Mouse (Mus musculus) c-Kit-positive CD71-positive TER-119-positive erythroid progenitor cells, embryonic 14.5 days (primary cell): ENCODE data around the gene Nol10.

Source experiments
- DNase-seq: peaks from one replicate; pipeline ENCODE4 v3.0.0-alpha.2; 2013; ENCODE audit warnings: low spot score

Nol10 gene

DNA sequence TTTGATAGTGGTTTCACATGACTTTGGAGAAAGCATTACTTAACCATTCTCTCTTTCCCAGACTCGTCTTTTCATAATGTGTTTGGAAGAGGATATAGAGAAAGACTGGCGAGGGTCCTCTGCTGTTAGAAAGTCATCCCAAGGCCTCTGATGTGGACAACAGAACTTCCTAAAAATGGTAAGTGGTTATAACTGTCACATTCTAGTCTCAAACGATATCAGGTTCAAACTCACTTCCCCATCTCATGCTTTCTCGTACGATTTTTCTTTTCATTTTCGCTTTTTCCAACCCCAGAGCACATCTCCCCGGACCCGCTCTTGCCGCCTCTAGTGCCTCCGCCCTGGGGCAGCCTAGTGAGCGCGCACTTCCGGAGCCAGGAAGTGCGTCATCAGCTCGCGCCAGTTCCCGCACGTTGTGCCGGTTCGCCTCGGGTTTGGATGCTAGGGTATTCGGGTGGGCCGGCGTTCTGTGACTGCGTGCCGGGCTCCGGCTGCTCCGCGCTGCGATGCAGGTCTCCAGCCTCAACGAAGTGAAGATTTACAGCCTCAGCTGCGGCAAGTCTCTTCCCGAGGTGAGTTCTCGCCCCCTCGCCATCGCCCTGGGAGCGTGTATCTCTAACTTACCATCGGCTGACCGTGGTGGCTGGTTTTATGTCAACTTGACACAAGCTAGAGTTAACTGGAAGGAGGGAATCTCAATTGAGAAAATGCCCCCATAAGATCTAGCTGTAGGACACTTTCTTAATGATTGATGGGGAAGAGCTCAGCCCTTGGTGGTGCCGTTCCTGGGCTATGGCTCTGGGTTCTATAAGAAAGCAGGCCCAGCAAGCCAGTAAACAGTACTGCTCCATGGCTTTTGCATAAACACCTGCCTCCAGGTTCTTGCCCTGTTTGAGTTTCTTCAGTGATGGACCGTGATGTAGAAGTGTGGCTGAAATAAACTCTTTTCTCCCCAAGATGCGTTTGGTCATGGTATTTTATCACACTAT, at the start of gene Nol10:
Nol10 (plus strand) TSS at position 411 of the 989 bp plus-strand sequence.
- peak; percentile 87 for DNase-seq

DNA sequence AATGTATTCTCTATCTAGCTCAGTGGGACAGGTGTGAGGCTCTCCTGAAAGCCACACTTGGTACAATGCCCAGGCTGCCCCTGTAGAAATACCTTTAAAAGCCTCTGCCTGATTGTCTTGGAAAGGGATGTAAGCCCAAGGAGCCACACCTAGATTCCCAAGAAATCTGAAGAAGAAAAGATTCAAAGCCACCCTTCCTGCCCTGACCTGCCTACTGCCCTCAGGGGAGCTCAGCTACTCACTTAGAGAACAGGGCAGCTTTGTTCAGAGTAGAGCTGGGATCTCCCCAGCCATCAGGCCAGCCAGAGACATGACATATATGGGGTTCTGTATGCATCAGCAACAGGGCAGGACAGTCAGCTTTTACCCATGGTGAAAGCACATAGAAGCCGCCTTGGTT, 48.4 kb upstream of the Nol10 start:
- no peak for DNase-seq

DNA sequence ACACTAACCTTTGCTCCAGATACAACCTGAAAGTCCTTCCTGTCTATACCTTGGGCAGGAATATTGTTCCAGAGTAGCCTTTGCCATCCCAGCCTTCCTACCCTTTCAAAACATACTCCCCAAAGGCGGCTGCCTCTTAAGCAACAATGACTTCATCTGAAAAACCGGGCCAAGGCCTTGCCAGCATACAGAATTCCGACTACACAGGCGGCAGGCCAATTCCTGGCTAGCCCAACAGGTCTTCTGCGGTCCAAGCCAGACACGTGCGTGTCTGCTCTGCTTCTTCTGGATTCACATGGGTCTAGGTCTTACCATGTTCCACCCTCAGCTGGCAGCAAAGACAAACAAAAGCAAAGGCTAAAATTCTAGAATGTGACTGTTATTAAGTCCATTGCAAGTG, 42.8 kb upstream of the Nol10 start:
- no peak for DNase-seq

DNA sequence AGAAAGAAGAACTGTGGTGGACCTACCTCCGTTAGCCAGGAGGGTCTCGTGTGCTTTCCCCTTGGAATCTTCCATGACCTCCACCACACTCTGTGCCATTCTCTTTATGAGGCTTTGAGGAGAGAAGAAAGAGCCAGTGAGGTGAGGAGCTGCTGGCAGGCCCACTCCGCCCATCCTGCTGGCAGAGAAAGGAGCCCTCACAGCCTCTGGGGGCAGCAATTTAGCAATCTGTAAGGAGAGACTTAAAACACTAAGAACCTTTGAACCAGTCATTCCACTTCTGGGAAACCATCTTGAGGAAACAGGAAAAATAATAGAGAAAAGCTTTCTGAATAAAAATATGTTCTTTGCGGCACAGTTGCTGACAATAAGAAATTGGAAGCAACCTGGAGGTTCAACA, 40.0 kb upstream of the Nol10 start:
- DNase-seq, result no peak

DNA sequence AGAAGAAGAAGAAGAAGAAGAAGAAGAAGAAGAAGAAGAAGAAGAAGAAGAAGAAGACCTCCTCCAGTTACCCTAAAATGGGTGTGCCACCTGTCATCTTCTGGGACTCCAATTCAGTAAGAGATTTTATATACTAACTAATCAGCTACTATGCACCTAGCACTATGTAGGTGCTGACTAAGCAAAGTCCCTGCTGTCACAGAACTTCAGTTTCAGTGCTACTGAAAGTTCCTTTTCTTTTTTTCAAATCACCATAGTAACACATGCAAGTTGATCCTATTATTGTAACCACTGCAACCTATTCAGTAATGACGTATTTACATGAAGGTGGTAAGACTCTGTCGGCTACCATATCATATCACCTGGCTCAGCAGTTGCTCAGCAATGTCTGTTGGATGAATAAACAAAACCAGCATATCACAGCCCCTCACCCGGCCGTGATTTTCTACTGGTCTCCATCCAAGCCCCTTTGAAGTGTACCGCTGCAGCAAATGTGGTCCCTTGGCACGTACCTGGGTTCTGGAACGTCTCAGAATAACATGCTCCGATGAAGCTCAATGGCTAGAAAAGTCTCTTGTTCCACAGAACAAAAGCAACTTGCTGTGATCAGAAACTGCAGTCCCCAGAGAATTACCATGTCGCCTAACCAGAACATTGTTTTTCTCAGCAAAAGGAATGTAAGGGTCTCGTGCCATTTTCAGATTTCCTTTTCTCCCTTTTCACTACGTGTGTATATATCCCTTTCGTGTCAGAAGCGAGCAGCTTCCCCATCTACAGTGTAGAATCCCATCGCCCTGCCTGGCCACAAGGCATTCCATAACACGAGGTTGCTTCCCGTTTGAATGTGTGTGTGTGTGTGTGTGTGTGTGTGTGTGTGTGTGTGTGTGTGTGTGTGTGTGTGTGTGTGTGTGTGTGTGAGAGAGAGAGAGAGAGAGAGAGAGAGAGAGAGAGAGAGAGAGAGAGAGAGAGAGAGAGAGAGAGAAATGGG, 37.1 kb upstream of the Nol10 start:
- no peak for DNase-seq

GRCm38 (mm10) chr12:17316096-17316495, 32.2 kb upstream of the Nol10 start:
- DNase-seq, result no peak

- DNase-seq, result no peak
Measured at GRCm38 (mm10) chr12:17317970-17318369, 30.3 kb upstream of the Nol10 start.

DNA sequence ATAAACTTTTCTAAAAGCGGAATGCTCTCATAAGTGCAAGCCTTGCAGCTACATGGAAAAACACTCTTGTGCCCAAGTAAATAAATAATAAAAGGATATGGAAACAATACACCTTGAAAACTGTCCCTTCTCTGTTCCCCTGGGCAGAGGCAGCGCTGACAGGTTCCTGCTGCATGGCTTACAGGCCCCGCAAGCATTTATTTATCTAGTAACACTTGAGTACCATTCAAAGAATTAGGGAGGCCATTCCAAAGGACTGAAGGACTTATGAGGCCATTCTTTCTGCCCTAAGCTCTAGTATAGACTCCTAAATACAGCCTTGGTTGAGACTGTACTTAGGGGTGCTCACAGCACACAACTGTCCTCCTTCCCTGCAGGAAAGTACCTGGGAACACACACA, 29.8 kb upstream of the Nol10 start:
- DNase-seq, result no peak

DNA sequence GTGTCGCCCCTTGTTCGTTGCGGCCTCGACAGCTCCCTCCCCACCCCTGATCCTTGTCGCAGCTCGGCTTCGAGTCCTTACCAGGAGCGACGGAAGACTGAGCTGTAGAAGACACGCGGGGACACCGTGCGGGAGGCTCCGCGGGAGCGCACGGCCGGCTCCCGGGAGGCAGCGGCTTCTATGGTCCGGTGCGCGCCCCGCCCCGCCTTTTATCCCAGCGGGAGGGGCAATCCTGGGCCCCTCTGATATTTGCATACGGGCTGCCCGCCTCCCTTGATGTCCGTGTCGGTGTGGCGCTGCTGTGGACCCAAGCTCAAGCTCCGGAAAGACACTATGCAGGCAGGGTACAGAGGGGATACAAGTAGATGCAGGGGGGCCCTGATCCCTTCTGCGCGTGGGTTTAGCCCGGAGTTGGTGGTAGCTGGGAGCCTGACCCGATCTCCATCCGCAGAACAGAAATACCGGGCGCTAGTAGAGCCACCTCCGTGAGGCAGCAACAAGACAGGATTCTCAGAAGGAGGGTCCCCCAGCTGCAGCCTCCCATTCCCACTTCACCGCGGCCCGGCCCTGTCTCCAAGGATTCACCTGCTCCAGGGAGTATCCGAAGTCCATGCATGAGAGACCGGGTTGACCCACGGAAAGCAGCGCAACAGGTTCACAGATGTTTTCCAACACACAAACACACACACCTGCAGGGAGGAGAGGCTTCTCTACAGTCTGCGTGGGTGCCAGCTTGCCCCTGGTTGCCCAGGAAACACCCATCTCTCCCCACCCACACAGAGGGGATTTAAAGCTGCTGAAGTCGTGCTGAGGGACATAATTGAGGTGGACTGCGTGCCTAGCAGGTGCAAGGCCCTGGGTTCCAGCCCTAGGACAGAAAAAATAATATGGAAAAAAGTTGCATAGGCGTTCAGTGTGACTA, 23.4 kb upstream of the Nol10 start:
- DNase-seq, result no peak

DNA sequence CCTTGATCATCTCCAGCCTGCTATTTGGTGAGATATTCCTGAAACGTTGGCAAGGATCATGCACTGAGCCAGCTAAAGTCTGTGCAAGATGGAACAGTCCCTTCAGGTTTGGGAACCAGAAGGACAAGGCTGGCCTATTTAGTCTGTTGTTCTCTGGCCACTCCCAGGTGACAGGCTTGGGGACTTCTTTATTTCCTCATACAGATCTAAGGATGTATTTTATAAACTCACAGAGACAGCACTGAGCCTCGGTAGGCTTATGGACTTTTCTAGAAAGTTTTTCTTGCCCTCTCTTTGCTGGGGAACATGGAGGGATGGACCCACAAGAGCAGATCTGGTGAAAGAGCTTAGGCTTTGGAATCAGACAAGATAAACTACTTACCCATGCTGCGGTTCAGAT, 19.0 kb upstream of the Nol10 start, which contains the start of gene Atp6v1c2:
Atp6v1c2 (minus strand) TSS at position 101 of the 400 bp plus-strand sequence.
- no peak for DNase-seq

DNA sequence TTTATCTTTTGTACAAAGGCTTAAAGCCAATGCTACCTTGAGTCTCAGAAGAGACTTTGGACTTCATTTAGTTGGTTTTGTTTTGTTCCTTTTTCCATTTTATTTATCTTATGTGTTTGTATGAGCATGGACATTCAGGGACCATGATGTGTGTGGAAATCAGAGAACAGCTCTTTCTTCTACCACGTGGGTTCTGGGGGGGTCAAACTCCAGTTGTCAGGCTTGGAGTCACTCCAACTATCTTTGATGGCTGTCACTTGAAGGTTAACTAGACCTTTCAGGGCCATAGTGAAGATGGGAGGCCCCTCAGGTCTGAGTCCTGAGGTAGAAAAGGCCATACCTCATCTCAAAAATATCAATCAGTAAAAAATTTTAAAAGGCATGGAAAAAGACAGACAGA, 14.8 kb upstream of the Nol10 start:
- no peak for DNase-seq

DNA sequence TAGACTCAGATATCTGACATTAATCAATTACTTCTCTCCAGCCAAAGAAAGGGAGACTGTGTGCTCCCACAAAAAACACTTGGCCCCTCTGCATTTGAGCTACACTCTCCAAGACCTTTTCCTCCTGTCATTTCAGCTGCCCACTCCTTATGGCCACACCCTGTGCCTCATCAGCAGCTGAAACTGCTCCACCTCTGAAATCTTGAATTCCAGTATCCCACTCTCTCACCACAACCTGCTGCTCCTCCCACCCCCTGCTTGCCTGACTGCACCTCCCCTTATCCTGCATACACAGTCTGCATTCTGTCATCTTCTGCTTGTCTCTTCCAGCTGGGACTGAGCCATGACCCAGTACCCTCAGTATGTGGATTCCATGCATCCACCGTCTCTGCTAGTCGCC, 9.9 kb upstream of the Nol10 start:
- no peak for DNase-seq

DNA sequence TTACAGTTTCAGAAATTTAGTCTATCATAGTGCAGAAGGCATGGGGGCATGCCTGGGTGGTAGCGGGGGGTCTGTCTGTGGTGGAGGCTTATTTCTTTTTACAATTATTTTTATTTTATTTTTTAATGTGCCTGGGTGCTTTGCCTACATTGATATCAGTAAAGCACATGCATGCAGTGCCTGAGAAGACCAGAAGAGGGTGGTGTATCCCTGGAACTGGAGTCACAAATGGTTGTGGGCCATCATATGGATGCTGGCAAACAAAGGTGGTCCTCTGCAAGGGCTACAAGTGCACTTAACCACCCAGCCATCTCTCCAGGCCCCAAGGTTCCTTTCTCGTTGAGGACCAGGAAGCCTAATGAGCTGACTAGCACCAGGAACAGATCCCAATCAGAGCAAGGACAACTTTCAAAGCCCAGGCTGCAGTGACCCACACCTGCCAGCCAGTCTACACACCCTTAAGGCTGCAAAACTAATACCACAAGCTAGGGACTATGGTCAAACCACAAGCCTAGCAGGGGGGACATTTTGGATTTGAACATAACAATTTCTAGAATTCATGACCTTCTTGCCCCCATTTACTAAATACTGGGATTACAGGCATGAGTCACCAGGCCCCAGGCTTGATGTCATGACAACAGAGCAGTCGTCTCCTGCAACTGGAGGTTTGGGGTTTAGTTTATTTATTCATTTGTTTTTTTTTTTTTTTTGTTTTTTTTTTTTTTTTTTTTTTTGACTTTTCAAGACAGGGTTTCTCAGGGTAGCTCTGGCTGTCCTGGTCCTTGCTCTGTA, 8.9 kb upstream of the Nol10 start:
- DNase-seq, result no peak

DNA sequence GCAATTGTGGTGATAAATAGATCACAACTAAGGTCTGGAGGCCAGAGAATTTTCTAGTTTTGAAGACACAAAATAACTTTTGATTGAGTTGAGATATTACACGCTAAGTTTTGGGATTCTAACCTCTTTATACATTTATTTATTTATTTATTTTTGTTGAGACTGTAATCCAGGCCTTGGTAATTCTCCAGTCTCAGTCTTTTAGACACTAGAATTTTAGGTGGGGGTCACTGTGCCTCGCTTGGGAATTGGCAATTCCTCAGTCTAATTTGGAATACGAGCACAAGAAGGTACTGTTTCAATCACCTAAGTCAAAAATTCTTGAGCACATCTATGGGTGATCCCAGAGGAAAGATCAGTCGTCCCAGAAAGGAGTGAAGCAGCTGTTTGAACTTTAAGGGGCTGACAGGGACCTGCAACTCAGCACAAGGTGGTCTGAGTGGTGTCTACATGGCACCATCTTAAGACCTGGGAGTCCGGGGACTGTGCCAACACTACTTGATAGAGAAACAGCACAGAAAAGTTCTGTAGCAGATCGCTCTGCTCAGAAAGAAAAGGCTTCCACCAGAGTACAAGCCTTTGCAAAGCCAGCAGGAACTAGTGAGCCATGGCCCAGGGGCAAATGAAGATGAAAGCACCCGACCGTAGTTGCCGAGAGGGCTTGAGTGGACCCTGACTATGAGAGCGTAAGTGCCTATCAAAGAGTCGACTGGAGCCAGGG, 771 bp upstream of the Nol10 start:
- peak; percentile 22 for DNase-seq

DNA sequence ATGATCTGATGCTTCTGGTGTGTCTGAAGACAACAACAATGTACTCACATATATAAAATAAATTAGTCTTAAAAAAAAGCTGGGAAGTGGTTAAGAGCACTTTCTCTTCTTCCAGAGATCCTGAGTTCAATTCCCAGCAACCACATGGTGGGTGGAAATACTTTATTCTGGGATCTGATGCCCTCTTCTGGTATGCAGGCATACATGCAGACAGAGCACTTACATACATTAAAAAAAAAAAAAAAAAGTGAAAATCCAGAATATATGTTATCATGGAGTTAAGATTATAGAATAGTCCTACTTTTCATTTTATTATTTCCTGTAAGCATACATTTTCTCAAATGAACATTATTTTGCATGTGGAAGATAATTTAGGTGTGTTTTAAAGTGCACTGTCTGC, 1.8 kb downstream of the Nol10 start:
- DNase-seq, result no peak

GRCm38 (mm10) chr12:17356853-17357252, 8.6 kb downstream of the Nol10 start:
- DNase-seq, result no peak

GRCm38 (mm10) chr12:17357795-17358194, 9.5 kb downstream of the Nol10 start:
- DNase-seq, result no peak

- no peak for DNase-seq
Measured at GRCm38 (mm10) chr12:17358981-17359380, 10.7 kb downstream of the Nol10 start.

DNA sequence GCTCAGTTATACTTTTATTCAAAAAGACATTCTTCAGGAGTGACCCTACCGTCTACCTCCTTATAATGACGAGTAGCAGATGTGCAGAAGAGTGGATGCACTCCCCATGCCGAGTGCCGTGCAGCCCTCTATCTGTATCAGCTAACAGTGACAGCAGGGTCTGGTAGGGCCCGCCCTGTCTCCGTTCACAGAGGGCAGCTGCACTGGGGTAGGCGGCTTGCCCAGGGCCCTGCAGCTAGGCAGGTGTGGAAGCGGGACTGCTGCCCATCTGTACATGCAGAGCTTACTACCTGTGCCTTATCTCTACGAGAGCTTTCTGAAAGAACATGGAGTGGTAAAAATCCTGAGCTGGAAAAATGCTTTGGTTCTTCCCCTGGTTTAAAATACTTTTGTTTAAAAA, 11.8 kb downstream of the Nol10 start:
- no peak for DNase-seq

DNA sequence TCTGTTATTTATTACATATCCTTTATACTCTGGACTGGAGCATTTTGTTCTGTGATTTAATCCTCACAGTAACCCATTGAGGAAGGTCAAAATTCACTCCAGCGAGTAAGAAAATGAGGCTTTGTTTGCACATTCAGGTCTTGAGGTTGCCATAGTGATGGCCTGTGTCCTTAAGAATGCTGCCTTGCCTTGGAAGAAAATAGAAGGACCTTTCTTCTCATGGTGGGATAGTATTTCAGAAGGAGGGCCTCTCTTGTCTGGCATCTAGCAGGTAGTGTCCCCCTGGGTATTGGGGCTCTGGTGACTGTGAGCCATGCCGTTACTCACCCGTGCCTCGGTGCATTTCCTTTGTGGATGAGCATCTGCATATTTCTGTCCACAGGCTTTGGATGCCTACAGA, 12.4 kb downstream of the Nol10 start:
- no peak for DNase-seq
